Mouse (Mus musculus) myocyte (in vitro differentiated cells): ENCODE results near the gene Gm10282. TPM values are rescaled to one million over a fixed set of nuclear protein-coding genes. Genes with fewer than 3 reads are reported as not detected.

Source experiments
- H3K27me3 ChIP-seq: one replicate; pipeline ENCODE4 v1.6.1; 2011; ENCODE audit not compliant: control insufficient read depth, insufficient read depth, insufficient read length
- H3K36me3 ChIP-seq: one replicate; pipeline ENCODE4 v1.6.1; 2011; ENCODE audit not compliant: control insufficient read depth, insufficient read depth
- H3K4me2 ChIP-seq: one replicate; pipeline ENCODE4 v1.6.1; 2011; ENCODE audit warnings: low read depth, control low read depth
- H3K4me3 ChIP-seq: one replicate; pipeline ENCODE4 v1.5.1; 2011; ENCODE audit warnings: mild to moderate bottlenecking, control low read depth, moderate library complexity
- H3K79me2 ChIP-seq: one replicate; pipeline ENCODE4 v1.6.1; 2011; ENCODE audit not compliant: control insufficient read depth, insufficient read depth
- H3ac ChIP-seq: one replicate; pipeline ENCODE4 v1.6.1; 2011; ENCODE audit not compliant: control insufficient read depth, insufficient read length
- CEBPB ChIP-seq: IDR thresholded peaks from 2 replicates; pipeline ENCODE4 v1.6.1; 2011; ENCODE audit warnings: mild to moderate bottlenecking, moderate library complexity; ENCODE audit not compliant: poor library complexity, insufficient read depth, severe bottlenecking
- E2F4 ChIP-seq: IDR thresholded peaks from one replicate; pipeline ENCODE4 v1.6.1; 2011; ENCODE audit warnings: mild to moderate bottlenecking, control low read depth, moderate library complexity; ENCODE audit not compliant: insufficient read depth
- MAX ChIP-seq: IDR thresholded peaks from one replicate; pipeline ENCODE4 v1.6.1; 2011; ENCODE audit warnings: low read depth, mild to moderate bottlenecking, control low read depth
- MYOD1 ChIP-seq, 3 experiments: IDR thresholded peaks; one replicate each; pipeline ENCODE4 v1.6.1; 2011; ENCODE audit warnings: control low read depth in 2 of 3, low read depth in 2 of 3, mild to moderate bottlenecking in 2 of 3, moderate library complexity in 1 of 3; ENCODE audit not compliant: insufficient read length in 2 of 3, control insufficient read depth in 1 of 3
- MYOG ChIP-seq, 3 experiments: IDR thresholded peaks; one replicate each; pipeline ENCODE4 v1.6.1; 2011; ENCODE audit warnings: control low read depth in 2 of 3, low read depth in 2 of 3, mild to moderate bottlenecking in 2 of 3; ENCODE audit not compliant: insufficient read length in 2 of 3, control insufficient read depth in 1 of 3, insufficient read depth in 1 of 3
- POLR2A ChIP-seq: IDR thresholded peaks from one replicate; pipeline ENCODE4 v1.6.1; 2011; ENCODE audit warnings: low read depth, mild to moderate bottlenecking, control low read depth, moderate library complexity; ENCODE audit not compliant: insufficient read length
- POLR2AphosphoS2 ChIP-seq: IDR thresholded peaks from one replicate; pipeline ENCODE4 v1.6.1; 2011; ENCODE audit warnings: low read depth, control low read depth; ENCODE audit not compliant: insufficient read length
- REST ChIP-seq: IDR thresholded peaks from one replicate; pipeline ENCODE4 v1.6.1; 2011; ENCODE audit warnings: mild to moderate bottlenecking, control low read depth, moderate library complexity; ENCODE audit not compliant: insufficient read depth, insufficient read length
- SRF ChIP-seq: IDR thresholded peaks from one replicate; pipeline ENCODE4 v1.6.1; 2011; ENCODE audit warnings: low read depth; ENCODE audit not compliant: control insufficient read depth, insufficient read length
- TCF12 ChIP-seq: IDR thresholded peaks from one replicate; pipeline ENCODE4 v1.6.1; 2011; ENCODE audit warnings: mild to moderate bottlenecking, control low read depth; ENCODE audit not compliant: poor library complexity, insufficient read depth, severe bottlenecking
- TCF3 ChIP-seq: IDR thresholded peaks from one replicate; pipeline ENCODE4 v1.6.1; 2011; ENCODE audit warnings: low read depth, control low read depth; ENCODE audit not compliant: insufficient read length
- USF1 ChIP-seq: IDR thresholded peaks from one replicate; pipeline ENCODE4 v1.6.1; 2011; ENCODE audit warnings: low read depth, mild to moderate bottlenecking, control low read depth, moderate library complexity
- polyA plus RNA-seq: library from polyadenylated mRNA; unstranded; fragments of >200 nt; fragmentation: generic; extraction: Trizol; gene quantifications from one replicate; pipeline ENCODE4 v1.2.1, GENCODE M21; 2012; ENCODE audit warnings: missing spikeins

Gene Gm10282
- polyA plus RNA-seq, 1 experiment, result 63.4 TPM

GRCm38 (mm10) chr8:72260585-72260984 is 44.5 kb downstream of the Gm10282 start:
- TF ChIP-seq CEBPB, result no peak
- H3K79me2 ChIP-seq, result no peaks in the 10 kb centered on the region
- H3K27me3 ChIP-seq, result no peaks in the 10 kb centered on the region
- no peak overlapping the region for H3K4me2 ChIP-seq
- no peak overlapping the region for H3ac ChIP-seq
- no peak overlapping the region for H3K4me3 ChIP-seq
- no peaks in the 10 kb centered on the region for H3K36me3 ChIP-seq

- Histone ChIP-seq H3K4me2 (no peak overlapping the region), H3K27me3 (no peaks in the 10 kb centered on the region), H3K4me3 (no peak overlapping the region), H3ac (no peak overlapping the region), H3K79me2 (no peaks in the 10 kb centered on the region), H3K36me3 (no peaks in the 10 kb centered on the region)
- TF ChIP-seq MYOG (IDR thresholded peaks at IDR 0.05; ENCODE audit: control insufficient read depth in 1 of 3, insufficient read depth in 1 of 3, insufficient read length in 2 of 3, low read depth in 2 of 3) (no peak), MYOD1 (IDR thresholded peaks at IDR 0.05; ENCODE audit: control insufficient read depth in 1 of 3, insufficient read length in 2 of 3, low read depth in 2 of 3) (no peak), TCF3 (no peak), CEBPB (no peak), POLR2A (no peak), POLR2AphosphoS2 (no peak), MAX (no peak), USF1 (no peak), TCF12 (no peak), SRF (no peak), E2F4 (no peak), REST (no peak)
Observed at GRCm38 (mm10) chr8:72259862-72260261, 45.2 kb downstream of the Gm10282 start.

GRCm38 (mm10) chr8:72257902-72258238 is 47.2 kb downstream of the Gm10282 start:
- no peak overlapping the region for H3K4me3 ChIP-seq
- H3K4me2 ChIP-seq, result no peak overlapping the region
- TF ChIP-seq REST (no peak), TCF12 (no peak), TCF3 (no peak)
- H3K27me3 ChIP-seq, result no peaks in the 10 kb centered on the region
- no peaks in the 10 kb centered on the region for H3K79me2 ChIP-seq
- no peaks in the 10 kb centered on the region for H3K36me3 ChIP-seq
- H3ac ChIP-seq, result no peak overlapping the region

- Histone ChIP-seq H3K36me3 (no peaks in the 10 kb centered on the region), H3K4me3 (no peak overlapping the region), H3K27me3 (no peaks in the 10 kb centered on the region), H3K4me2 (no peak overlapping the region), H3ac (no peak overlapping the region), H3K79me2 (no peaks in the 10 kb centered on the region)
- TF ChIP-seq POLR2AphosphoS2 (peak; percentile 59), CEBPB (no peak), SRF (no peak), MYOG (IDR thresholded peaks at IDR 0.05; ENCODE audit: control insufficient read depth in 1 of 3, insufficient read depth in 1 of 3, insufficient read length in 2 of 3, low read depth in 2 of 3) (peak in 1 of 3 experiments; percentile 4)
Observed at GRCm38 (mm10) chr8:72257171-72257901, 47.7 kb downstream of the Gm10282 start.

Other genes with a start within 250 kb of the Gm10282 start
- gene Olfr373, start 222.1 kb downstream of the Gm10282 start, polyA plus RNA-seq, result not detected
- gene Olfr374, start 198.2 kb downstream of the Gm10282 start, polyA plus RNA-seq, result not detected
- 205 TPM for gene Tpm4, start 170.3 kb downstream of the Gm10282 start, polyA plus RNA-seq
- gene Rab8a, start 144.1 kb downstream of the Gm10282 start, polyA plus RNA-seq, result 84.3 TPM
- gene Hsh2d, start 115.6 kb downstream of the Gm10282 start, polyA plus RNA-seq, result not detected
- not detected for gene Cib3, start 92.4 kb downstream of the Gm10282 start, polyA plus RNA-seq
- not detected for gene Gm11034, start 91.6 kb downstream of the Gm10282 start, polyA plus RNA-seq
- gene Fam32a, start 85.5 kb downstream of the Gm10282 start, polyA plus RNA-seq, result 29.5 TPM
- 57.8 TPM for gene Ap1m1, start 65.2 kb downstream of the Gm10282 start, polyA plus RNA-seq
- 9.8 TPM for gene Klf2, start 13.8 kb upstream of the Gm10282 start, polyA plus RNA-seq
- 22.8 TPM for gene Eps15l1, start 116.2 kb upstream of the Gm10282 start, polyA plus RNA-seq
- gene Calr3, start 138.6 kb upstream of the Gm10282 start, polyA plus RNA-seq, result 0.38 TPM
- gene 1700030K09Rik, start 138.6 kb upstream of the Gm10282 start, polyA plus RNA-seq, result 7.3 TPM
- gene Cherp, start 170.0 kb upstream of the Gm10282 start, polyA plus RNA-seq, result 39.9 TPM
- gene Slc35e1, start 187.4 kb upstream of the Gm10282 start, polyA plus RNA-seq, result 25.9 TPM
- gene Med26, start 243.0 kb upstream of the Gm10282 start, polyA plus RNA-seq, result 7.6 TPM